Mouse (Mus musculus) CH12.LX (cell line): ENCODE data around the gene Sf3a2. TPM values are rescaled to one million over a fixed set of nuclear protein-coding genes. Genes with fewer than 3 reads are reported as not detected.

Experiments used
- DNase-seq: peaks from one replicate; pipeline ENCODE4 v3.0.0-alpha.2; 2013; ENCODE audit errors: extremely low read depth
- H3K27ac ChIP-seq: 2 replicates; pipeline ENCODE4 v1.5.1; 2012; ENCODE audit warnings: low read depth, mild to moderate bottlenecking, control low read depth, moderate library complexity; ENCODE audit not compliant: insufficient read depth
- H3K27me3 ChIP-seq: replicated peaks from 2 replicates; pipeline ENCODE3; 2012; ENCODE audit warnings: inconsistent platforms
- H3K36me3 ChIP-seq, 2 experiments: replicated peaks in 1 of 2; 2 replicates each; pipeline versions ENCODE3 to v1.6.1; 2012; ENCODE audit warnings: inconsistent platforms in 1 of 2, low read length in 1 of 2, mild to moderate bottlenecking in 1 of 2, mixed read lengths in 1 of 2, moderate library complexity in 1 of 2; ENCODE audit not compliant: control insufficient read depth in 1 of 2, insufficient read depth in 1 of 2
- H3K4me1 ChIP-seq, 2 experiments: 2 replicates each; pipeline ENCODE4 v1.6.1; 2012; ENCODE audit warnings: inconsistent platforms in 1 of 2, moderate library complexity in 1 of 2; ENCODE audit not compliant: insufficient read depth in 2 of 2, control insufficient read depth in 1 of 2
- H3K4me2 ChIP-seq: 2 replicates; pipeline ENCODE4 v1.6.1; 2012; ENCODE audit warnings: low read depth, mild to moderate bottlenecking, control low read depth; ENCODE audit not compliant: poor library complexity, insufficient read depth, severe bottlenecking
- H3K4me3 ChIP-seq, 3 experiments: fragments of 150-350 bp in 1 of 3; sonication (generic) in 1 of 3; replicated peaks in 1 of 3; 2 replicates each; pipeline versions ENCODE3 to v1.5.1; 2011 to 2012; ENCODE audit warnings: low read depth in 2 of 3, low read length in 2 of 3, mild to moderate bottlenecking in 2 of 3, moderate library complexity in 2 of 3, control low read depth in 1 of 3, improper control_type of control experiment in 1 of 3, inconsistent platforms in 1 of 3, mixed read lengths in 1 of 3; ENCODE audit not compliant: poor library complexity in 1 of 3
- H3K79me2 ChIP-seq: replicated peaks from 2 replicates; pipeline ENCODE4 v1.6.1; 2012; ENCODE audit warnings: mild to moderate bottlenecking, moderate library complexity; ENCODE audit not compliant: control insufficient read depth, poor library complexity, insufficient read depth, severe bottlenecking; ENCODE audit errors: extremely low read depth
- H3K9ac ChIP-seq: 2 replicates; pipeline ENCODE4 v1.6.1; 2012; ENCODE audit warnings: low read depth, mild to moderate bottlenecking, control low read depth, moderate library complexity; ENCODE audit not compliant: insufficient read depth
- H3K9me3 ChIP-seq: replicated peaks from 2 replicates; pipeline ENCODE3; 2012; ENCODE audit warnings: low read length, inconsistent platforms, mixed read lengths
- BHLHE40 ChIP-seq: IDR thresholded peaks from 2 replicates; pipeline ENCODE4 v1.6.1; 2011; ENCODE audit warnings: mild to moderate bottlenecking, low read depth, low read length, improper control_type of control experiment
- CHD1 ChIP-seq: IDR thresholded peaks from 2 replicates; pipeline ENCODE4 v1.6.1; 2012; ENCODE audit warnings: low read depth, low read length, improper control_type of control experiment, inconsistent platforms
- CHD2 ChIP-seq: IDR thresholded peaks from 2 replicates; pipeline ENCODE4 v1.6.1; 2011; ENCODE audit warnings: low read length, improper control_type of control experiment
- CTCF ChIP-seq, 2 experiments: IDR thresholded peaks in 1 of 2; conservative IDR thresholded peaks in 1 of 2; 2 replicates each; pipeline ENCODE4 v1.5.1; 2011 to 2012; ENCODE audit warnings: low read depth in 2 of 2, low read length in 2 of 2, improper control_type of control experiment in 1 of 2, inconsistent platforms in 1 of 2, mild to moderate bottlenecking in 1 of 2, moderate library complexity in 1 of 2
- ELF1 ChIP-seq: IDR thresholded peaks from 2 replicates; pipeline ENCODE4 v1.6.1; 2014; ENCODE audit warnings: low read depth, mild to moderate bottlenecking, inconsistent platforms, low read length, improper control_type of control experiment
- GABPA ChIP-seq: IDR thresholded peaks from 2 replicates; pipeline ENCODE4 v1.6.1; 2012; ENCODE audit warnings: low read depth, low read length, improper control_type of control experiment, inconsistent platforms; ENCODE audit not compliant: insufficient replicate concordance
- IRF4 ChIP-seq: IDR thresholded peaks from 2 replicates; pipeline ENCODE4 v1.6.1; 2014; ENCODE audit warnings: low read depth, mild to moderate bottlenecking, inconsistent platforms, low read length, improper control_type of control experiment
- JUN ChIP-seq: IDR thresholded peaks from 2 replicates; pipeline ENCODE4 v1.6.1; 2011; ENCODE audit warnings: low read depth, mild to moderate bottlenecking, low read length, improper control_type of control experiment, moderate library complexity; ENCODE audit not compliant: insufficient read depth
- JUND ChIP-seq: conservative IDR thresholded peaks from 2 replicates; pipeline ENCODE4 v1.6.1; 2011; ENCODE audit warnings: low read depth, low read length, improper control_type of control experiment
- MAZ ChIP-seq: IDR thresholded peaks from 2 replicates; pipeline ENCODE4 v1.6.1; 2012; ENCODE audit warnings: low read depth, mild to moderate bottlenecking, inconsistent platforms, low read length, improper control_type of control experiment, moderate library complexity
- MEF2A ChIP-seq: IDR thresholded peaks from 2 replicates; pipeline ENCODE4 v1.6.1; 2014; ENCODE audit warnings: low read depth, mild to moderate bottlenecking, inconsistent platforms, low read length, improper control_type of control experiment, borderline replicate concordance
- MXI1 ChIP-seq: IDR thresholded peaks from 2 replicates; pipeline ENCODE4 v1.6.1; 2011; ENCODE audit warnings: mild to moderate bottlenecking, low read depth, low read length, improper control_type of control experiment
- MYC ChIP-seq: IDR thresholded peaks from 2 replicates; pipeline ENCODE4 v1.6.1; 2011; ENCODE audit warnings: low read depth, mild to moderate bottlenecking, improper control_type of control experiment, low read length
- NELFE ChIP-seq: IDR thresholded peaks from 2 replicates; pipeline ENCODE4 v1.6.1; 2011; ENCODE audit warnings: low read depth, low read length, improper control_type of control experiment
- PAX5 ChIP-seq: IDR thresholded peaks from 2 replicates; pipeline ENCODE4 v1.6.1; 2012; ENCODE audit warnings: low read length, inconsistent platforms, mixed read lengths
- POLR2AphosphoS2 ChIP-seq: IDR thresholded peaks from 2 replicates; pipeline ENCODE4 v1.6.1; 2011; ENCODE audit warnings: low read depth, low read length, improper control_type of control experiment
- RCOR1 ChIP-seq: conservative IDR thresholded peaks from 2 replicates; pipeline ENCODE4 v1.6.1; 2012; ENCODE audit warnings: low read depth, mild to moderate bottlenecking, inconsistent platforms, low read length, improper control_type of control experiment
- SMC3 ChIP-seq: IDR thresholded peaks from 2 replicates; pipeline ENCODE4 v1.6.1; 2011; ENCODE audit warnings: low read depth, low read length, improper control_type of control experiment
- TCF12 ChIP-seq: IDR thresholded peaks from 2 replicates; pipeline ENCODE4 v1.6.1; 2014; ENCODE audit warnings: low read depth, mild to moderate bottlenecking, inconsistent platforms, low read length, improper control_type of control experiment
- UBTF ChIP-seq: IDR thresholded peaks from 2 replicates; pipeline ENCODE4 v1.6.1; 2012; ENCODE audit warnings: low read depth, mild to moderate bottlenecking, inconsistent platforms, low read length, improper control_type of control experiment, moderate library complexity
- USF1 ChIP-seq: IDR thresholded peaks from 2 replicates; pipeline ENCODE4 v1.6.1; 2014; ENCODE audit warnings: low read depth, mild to moderate bottlenecking, inconsistent platforms, low read length, improper control_type of control experiment
- USF2 ChIP-seq: conservative IDR thresholded peaks from 2 replicates; pipeline ENCODE4 v1.6.1; 2011; ENCODE audit warnings: low read depth, low read length, improper control_type of control experiment
- ZKSCAN1 ChIP-seq: IDR thresholded peaks from 2 replicates; pipeline ENCODE4 v1.6.1; 2012; ENCODE audit warnings: low read depth, inconsistent platforms, low read length, improper control_type of control experiment, borderline replicate concordance
- ZMIZ1 ChIP-seq: IDR thresholded peaks from 2 replicates; pipeline ENCODE4 v1.6.1; 2012; ENCODE audit warnings: low read depth, mild to moderate bottlenecking, inconsistent platforms, low read length, improper control_type of control experiment
- dilution Hi-C: fragments of 300-500 bp; cut with MboI; formaldehyde crosslinking; loops from 2 replicates; pipeline ENCODE4 v1.14.3; 2020; ENCODE audit warnings: low sequenced_read_pairs; ENCODE audit not compliant: extremely low pct_unique_long_range_greater_than_20kb, extremely low pct_ligation_motif_present
- in situ Hi-C: fragments of 300-500 bp; cut with MboI; formaldehyde crosslinking; loops from 3 replicates; pipeline ENCODE4 v1.14.3; 2019; ENCODE audit warnings: low sequenced_read_pairs, low pct_ligation_motif_present, low pct_unique_long_range_greater_than_20kb, mixed read lengths
- polyA plus RNA-seq: library from polyadenylated mRNA; unstranded; fragments of >175 nt; gene quantifications from 2 replicates; pipeline ENCODE4 v1.2.1, GENCODE M21; 2012; ENCODE audit warnings: low read depth; ENCODE audit not compliant: insufficient read length
- total RNA-seq, 2 experiments: library from RNA; depleted of rRNA; stranded (reverse); fragments of 300-350 nt in 1 of 2; fragments of >200 nt in 1 of 2; gene quantifications; 2 replicates each; pipeline ENCODE4 v1.2.3; 2012 to 2014

Sf3a2 gene
- total and polyA plus RNA-seq, 3 experiments: 12.4 to 153 (median 29.0) TPM

- dilution Hi-C loops (no loop called here), in situ Hi-C loops (no loop called here)
- H3K4me2 ChIP-seq: no peak overlapping the region
- peaks cover 4 to 10% of the 10 kb centered on the region in 2 experiments; a peak in 2 of 4 replicates for H3K4me1 ChIP-seq
- H3K36me3 ChIP-seq: peaks cover 89 to 100% of the 10 kb centered on the region in 2 experiments
- no peaks in the 10 kb centered on the region for H3K9me3 ChIP-seq
- DNase-seq: no peak
- no peak overlapping the region for H3K27ac ChIP-seq
- TF ChIP-seq POLR2AphosphoS2 (no peak), RCOR1 (no peak), MXI1 (no peak), ZMIZ1 (no peak), CTCF (conservative IDR thresholded peaks at IDR 0.05 in 1 of 2, IDR thresholded peaks at IDR 0.05 in 1 of 2; ENCODE audit: low read depth in 2 of 2, low read length in 2 of 2) (no peak)
- H3K79me2 ChIP-seq: no peaks in the 10 kb centered on the region
- no peak overlapping the region for H3K9ac ChIP-seq
- no peak overlapping the region for H3K4me3 ChIP-seq
- no peaks in the 10 kb centered on the region for H3K27me3 ChIP-seq
These were observed 22.3 kb upstream of the Sf3a2 start for GRCm38 (mm10) chr10:80775731-80776130.

- dilution Hi-C loops: no loop called here
- H3K36me3 ChIP-seq: peaks cover 89 to 100% of the 10 kb centered on the region in 2 experiments
These were observed 21.6 kb upstream of the Sf3a2 start for GRCm38 (mm10) chr10:80776358-80776869.

GRCm38 (mm10) chr10:80777123-80777522 lies 20.9 kb upstream of the Sf3a2 start:
- TF ChIP-seq MXI1 (no peak), MEF2A (no peak), JUND (no peak), BHLHE40 (no peak), USF1 (no peak), ZKSCAN1 (no peak), MAZ (no peak), MYC (no peak), CTCF (conservative IDR thresholded peaks at IDR 0.05 in 1 of 2, IDR thresholded peaks at IDR 0.05 in 1 of 2; ENCODE audit: low read depth in 2 of 2, low read length in 2 of 2) (no peak)
- dilution Hi-C loops (no loop called here), in situ Hi-C loops (no loop called here)
- Histone ChIP-seq H3K36me3 (peaks cover 89 to 100% of the 10 kb centered on the region in 2 experiments), H3K27me3 (no peaks in the 10 kb centered on the region), H3K79me2 (no peaks in the 10 kb centered on the region), H3K27ac (no peak overlapping the region), H3K9ac (no peak overlapping the region), H3K4me3 (no peak overlapping the region), H3K9me3 (no peaks in the 10 kb centered on the region), H3K4me2 (no peak overlapping the region), H3K4me1 (peaks cover 4 to 10% of the 10 kb centered on the region in 2 experiments; a peak in 2 of 4 replicates)
- no peak for DNase-seq

More at GRCm38 (mm10) chr10:80776358-80776869, 21.6 kb upstream of the Sf3a2 start:
- H3K4me3 ChIP-seq: no peak overlapping the region
- no peaks in the 10 kb centered on the region for H3K27me3 ChIP-seq
- H3K4me2 ChIP-seq: no peak overlapping the region
- no peaks in the 10 kb centered on the region for H3K79me2 ChIP-seq
- in situ Hi-C loops: no loop called here
- no peaks in the 10 kb centered on the region for H3K9me3 ChIP-seq
- H3K4me1 ChIP-seq: peaks cover 4 to 10% of the 10 kb centered on the region in 2 experiments; a peak in 2 of 4 replicates
- H3K9ac ChIP-seq: no peak overlapping the region
- no peak for DNase-seq
- no peak overlapping the region for H3K27ac ChIP-seq
- TF ChIP-seq USF1: no peak
- TF ChIP-seq GABPA: no peak
- TF ChIP-seq USF2: no peak
- TF ChIP-seq IRF4: no peak
- no peak for TF ChIP-seq UBTF
- TF ChIP-seq CHD1: no peak
- TF ChIP-seq NELFE: no peak
- no peak for TF ChIP-seq ZMIZ1
- TF ChIP-seq CHD2: no peak
- TF ChIP-seq POLR2AphosphoS2: no peak
- no peak for TF ChIP-seq TCF12
- no peak for TF ChIP-seq PAX5
- TF ChIP-seq MYC: no peak
- TF ChIP-seq MXI1: no peak
- no peak for TF ChIP-seq CTCF (conservative IDR thresholded peaks at IDR 0.05 in 1 of 2, IDR thresholded peaks at IDR 0.05 in 1 of 2; ENCODE audit: low read depth in 2 of 2, low read length in 2 of 2)
- no peak for TF ChIP-seq JUND
- TF ChIP-seq ELF1: no peak
- TF ChIP-seq MEF2A: no peak
- TF ChIP-seq JUN: no peak
- TF ChIP-seq SMC3: no peak
